Mouse (Mus musculus): ENCODE data around the gene Zfp958.
"Not testable (repeated sequence)": the region's sequence is repeated elsewhere in the genome, so short reads cannot be mapped to it uniquely, and the experiment has no call there.

Gene Zfp958

GRCm38 (mm10) chr8:4612932-4613853 is at the start of gene Zfp958:
TSS of gene Zfp958 (plus strand) at chr8:4613167.
- DNase-seq (ENCODE audit: low spot score), result peak; percentile 67

- no peak for DNase-seq (ENCODE audit: low spot score)
These were observed 31.0 kb upstream of the Zfp958 start for GRCm38 (mm10) chr8:4581986-4582385.

DNA sequence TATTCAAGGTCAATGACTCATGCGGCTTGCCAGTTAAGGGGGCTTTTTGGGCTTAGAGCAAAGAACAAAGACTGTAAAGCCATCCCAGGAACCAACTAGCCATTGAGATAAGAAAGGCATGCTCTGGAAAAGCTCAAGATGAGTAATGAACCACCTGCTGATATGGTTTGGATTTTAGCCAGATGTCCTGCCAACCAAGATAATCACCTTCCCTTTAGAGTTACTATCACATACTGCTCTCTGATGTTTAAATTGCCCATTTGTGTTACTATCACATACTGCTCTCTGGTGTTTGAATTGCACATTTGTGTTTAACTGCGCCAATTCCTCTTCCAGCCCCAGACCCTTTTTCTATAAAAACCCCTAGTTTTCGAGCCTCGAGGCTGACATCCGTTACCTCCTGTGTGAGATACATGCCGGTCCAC is 30.2 kb upstream of the Zfp958 start:
- DNase-seq (ENCODE audit: low spot score), result no peak

DNA sequence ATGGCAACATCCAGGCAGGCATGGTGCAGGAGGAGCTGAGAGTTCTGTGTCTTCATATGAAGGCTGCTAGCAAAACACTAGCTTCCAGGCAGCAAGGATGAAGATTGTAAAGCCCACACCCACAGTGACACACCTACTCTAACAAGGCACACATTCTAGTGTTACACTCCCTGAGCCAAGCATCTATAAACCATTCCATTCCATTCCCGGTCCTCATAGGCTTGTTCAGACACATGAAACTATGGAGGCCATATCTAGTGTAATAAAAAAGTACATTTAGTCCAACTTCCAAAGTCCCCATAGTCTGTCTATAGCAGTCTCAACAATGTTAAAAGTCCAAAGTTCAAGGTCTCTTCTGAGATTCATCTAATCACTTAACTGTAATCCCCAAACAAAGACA is 28.3 kb upstream of the Zfp958 start:
- DNase-seq (ENCODE audit: low spot score), result no peak

GRCm38 (mm10) chr8:4586356-4586755 is 26.6 kb upstream of the Zfp958 start:
- no peak for DNase-seq (ENCODE audit: low spot score)

DNA sequence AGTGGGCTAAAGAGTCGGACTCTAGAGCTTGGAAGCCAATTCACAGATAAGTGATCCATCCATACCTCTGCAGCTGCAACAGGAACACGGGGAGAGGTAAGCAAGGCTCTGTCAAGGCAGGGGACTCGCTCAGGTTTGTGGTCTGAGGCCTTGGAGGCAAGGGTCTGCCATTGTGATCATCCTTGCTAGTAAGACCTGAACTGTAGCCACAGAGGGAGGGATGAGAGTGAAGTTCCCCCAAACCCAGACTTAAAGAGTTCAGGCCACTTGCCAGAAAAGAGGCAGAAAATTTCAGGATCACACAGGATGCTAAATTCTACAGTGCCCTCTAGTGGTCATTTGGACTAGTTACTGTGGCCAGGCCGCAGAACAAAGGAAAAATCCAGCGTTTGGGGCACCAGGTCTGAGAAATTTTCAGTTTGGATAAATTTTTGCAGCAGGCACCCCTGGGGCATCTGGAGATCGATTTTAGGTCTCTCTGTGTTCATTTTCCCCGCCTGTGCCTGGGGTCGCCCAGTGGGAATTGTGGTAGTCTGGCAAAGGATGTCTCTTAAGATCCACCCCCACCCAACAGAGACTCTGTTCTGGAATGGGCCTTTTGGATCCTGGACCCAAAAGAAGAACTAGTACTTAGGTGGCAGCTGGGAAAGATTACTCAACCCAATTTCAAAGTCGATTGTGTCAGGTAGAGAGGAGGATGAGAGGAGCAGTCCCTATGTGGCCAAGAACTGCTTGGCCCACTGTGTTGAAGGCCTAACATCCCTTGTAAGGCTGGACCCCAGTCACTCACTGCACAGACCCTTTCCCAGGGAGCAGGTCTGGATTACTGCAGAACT is 24.6 kb upstream of the Zfp958 start:
- no peak for DNase-seq (ENCODE audit: low spot score)

GRCm38 (mm10) chr8:4608896-4609295 is 4.1 kb upstream of the Zfp958 start:
- DNase-seq (ENCODE audit: low spot score), result no peak

GRCm38 (mm10) chr8:4611626-4612175 is 1.3 kb upstream of the Zfp958 start:
- DNase-seq (ENCODE audit: low spot score), result not testable (repeated sequence)

DNA sequence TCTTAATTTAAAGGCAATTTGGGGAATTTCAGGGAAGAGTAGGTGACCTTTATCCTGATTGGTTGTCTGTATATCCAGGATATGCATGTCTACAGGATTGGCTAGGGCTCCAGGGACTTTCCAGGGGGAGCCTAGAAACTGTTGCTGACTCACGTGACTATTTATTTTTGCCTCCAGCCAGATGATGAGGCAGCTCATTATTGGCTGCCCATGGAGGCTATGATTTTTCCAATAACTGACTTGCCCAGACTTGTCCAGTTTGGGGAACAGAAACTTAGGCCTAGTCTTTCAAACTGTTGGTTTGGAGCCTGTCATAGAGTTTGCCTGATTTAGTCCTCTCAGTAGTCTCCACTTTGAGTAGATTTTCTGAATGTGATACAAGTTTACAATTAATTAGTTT is 14.4 kb downstream of the Zfp958 start:
- DNase-seq (ENCODE audit: low spot score), result no peak

DNA sequence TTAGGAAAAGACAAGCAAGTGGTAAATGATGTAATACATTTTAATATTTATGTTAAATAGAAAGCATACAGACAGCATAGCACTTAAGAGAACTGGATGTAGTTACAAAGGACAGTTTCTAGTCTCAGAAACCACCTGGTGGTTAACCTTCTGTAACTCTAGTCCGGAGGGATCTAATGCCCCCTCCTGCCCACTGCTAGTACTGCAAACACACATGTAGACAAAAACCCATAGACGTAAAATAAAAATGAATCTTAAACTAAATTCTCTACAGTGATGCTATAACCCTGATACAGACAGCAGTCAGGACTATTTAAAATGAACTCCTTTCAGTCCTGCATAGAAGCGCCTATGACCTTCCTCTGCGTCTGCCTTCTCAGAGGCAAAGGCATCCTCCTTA is 24.1 kb downstream of the Zfp958 start:
- no peak for DNase-seq (ENCODE audit: low spot score)

DNA sequence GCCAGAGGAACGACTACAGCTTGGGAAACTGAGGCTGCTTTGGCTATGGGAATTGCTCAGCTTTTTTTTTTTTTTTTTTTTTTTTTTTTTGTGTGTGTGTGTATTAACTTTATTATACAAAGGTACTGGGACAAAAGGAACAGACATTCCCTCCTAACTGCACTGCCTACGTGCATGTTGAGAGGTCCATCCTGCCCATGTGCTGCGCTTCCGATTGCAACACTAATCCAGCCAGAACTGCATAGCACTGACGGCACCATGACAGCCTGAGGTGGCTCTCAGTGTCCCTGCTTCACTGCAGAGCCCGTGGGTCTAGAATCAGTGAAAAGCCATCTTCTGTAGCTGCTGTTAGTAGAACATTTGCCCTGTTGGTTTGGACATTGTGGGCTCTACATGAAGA is 30.0 kb downstream of the Zfp958 start:
- not testable (repeated sequence) for DNase-seq (ENCODE audit: low spot score)

DNA sequence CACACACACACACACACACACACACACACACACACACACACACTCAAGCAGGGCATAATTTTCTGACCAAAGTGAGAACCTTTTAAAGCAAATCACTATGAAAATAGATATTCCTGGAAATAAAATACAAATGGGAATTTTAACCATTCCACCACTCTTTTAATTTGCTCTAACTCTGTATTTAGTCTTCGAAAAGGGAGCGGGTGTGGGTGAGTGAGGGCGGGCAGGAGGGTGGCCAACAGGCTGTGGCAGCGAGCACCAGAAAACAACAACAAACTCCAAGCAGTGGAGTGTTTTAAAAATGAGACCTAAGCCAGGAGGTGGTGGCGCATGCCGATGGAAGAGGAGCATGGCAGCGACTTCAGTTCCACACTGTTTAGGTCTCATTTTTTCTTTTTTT is 43.6 kb downstream of the Zfp958 start:
- DNase-seq (ENCODE audit: low spot score), result no peak

DNA sequence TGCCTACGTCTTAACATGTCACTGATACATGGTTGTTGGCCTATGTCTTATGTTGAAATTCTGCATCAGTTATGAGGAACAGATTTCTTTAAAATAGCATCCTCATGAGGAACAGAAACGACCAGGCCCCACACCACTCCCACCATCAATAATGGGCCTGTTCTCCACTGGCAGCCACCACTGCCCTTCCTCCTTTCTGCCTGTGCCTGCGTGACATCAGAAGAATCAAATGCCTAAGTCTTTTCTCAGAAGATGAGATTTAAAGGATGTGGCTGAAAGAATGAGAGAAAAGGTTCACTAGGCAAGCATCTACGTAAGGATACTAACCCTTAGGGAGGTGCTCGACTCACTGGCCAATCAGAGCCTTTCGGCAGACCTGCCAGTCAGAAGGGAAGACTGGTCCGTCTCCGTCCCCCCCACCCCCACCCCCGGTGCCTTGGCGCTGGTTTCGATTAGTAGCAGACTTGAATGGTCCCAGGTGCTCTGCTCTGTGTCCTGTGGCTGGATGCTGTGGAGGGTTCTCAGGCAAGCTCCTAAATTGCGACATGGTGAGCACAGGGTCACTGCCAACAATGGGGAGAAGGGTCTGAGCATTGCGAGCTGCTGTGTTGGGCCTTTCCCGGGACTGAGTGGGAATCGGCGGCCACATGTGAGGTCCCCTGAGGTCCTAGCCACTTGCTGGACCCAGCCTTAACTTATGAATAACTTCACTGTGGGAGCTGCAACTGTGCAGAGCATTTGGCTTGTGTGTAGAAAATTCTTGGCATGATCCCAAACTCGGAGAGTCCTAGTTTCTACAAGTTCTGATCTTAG is 62.4 kb downstream of the Zfp958 start:
- no peak for DNase-seq (ENCODE audit: low spot score)

- no peak for DNase-seq (ENCODE audit: low spot score)
These were observed 63.6 kb downstream of the Zfp958 start for GRCm38 (mm10) chr8:4676586-4676985.

DNA sequence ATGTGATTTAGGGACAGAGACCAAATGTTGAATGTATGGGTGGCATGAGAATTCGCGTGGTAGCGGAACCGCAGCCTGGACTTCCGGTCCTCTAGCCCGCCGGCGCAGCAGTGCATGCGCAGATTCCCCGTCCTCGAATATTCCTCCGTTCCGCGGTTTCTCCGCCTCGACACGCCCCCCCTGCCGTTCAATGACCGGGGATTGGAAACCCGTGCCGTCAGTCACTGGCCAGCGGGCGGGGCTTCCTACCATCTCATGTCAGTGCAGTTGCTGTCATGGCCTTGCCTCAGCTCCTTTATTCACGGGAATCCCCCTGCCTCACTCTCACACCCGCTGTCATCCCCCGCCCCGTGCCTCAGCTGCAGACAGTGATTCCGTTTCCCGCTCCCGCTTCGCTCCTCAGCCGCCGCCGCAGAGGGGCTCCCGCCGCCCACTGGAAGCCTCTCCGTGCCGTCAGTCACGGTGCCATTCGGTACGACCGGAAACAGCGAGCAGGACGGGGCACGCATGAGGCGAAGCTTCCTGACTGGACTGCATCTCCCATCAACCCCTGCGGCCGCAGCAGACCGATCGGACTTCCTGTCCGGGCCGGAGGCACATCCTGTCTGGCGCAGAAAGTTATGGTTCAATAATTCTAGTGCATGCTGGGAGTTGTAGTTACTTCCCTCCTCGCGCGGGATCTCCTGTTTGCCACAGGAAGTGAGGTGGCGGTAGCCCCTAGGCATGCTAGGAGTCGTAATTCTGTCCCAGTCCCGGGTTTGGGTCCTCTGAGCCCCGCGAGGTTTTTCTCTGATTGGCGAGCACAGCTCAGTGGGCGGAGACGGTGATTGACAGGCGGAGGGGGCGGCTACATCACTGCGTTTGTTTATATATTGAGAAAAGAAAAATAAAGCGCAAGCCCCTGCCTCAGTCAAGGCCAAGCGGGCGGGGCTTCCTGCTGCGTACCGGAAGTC is 64.6 kb downstream of the Zfp958 start:
- DNase-seq (ENCODE audit: low spot score), result peak; percentile 95

DNA sequence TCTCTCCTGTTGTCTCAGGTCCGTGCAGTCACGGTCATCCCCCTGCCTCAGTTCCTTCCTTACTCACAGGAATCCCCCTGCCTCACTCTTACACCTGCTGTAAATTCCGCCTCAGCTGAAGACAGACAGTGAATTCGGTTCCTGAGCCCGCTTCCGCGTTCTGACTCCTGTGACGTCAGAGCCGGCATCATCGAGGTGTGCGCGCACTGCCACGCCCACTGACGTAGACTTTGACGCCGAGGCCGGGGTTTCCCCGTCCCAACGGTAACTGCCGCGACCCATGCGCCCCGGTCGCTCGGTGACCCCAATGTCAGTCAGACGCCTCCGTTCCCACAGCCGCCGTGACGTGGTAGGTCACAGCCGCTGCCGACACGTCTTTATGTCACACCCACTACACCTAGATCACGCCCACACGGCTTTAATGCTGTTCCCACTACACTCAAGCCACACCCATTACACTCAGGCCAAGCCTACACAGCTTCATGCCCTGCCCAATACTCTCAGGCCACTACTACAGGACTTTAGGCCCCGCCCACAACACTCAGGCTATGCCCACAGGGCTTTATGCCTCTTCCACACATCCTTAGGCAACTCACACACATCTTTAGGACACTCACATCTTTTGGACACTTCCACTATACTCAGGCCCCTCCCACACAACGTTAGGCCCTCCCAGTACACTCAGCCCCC is 65.4 kb downstream of the Zfp958 start:
- peak; percentile 85 for DNase-seq (ENCODE audit: low spot score)

DNA sequence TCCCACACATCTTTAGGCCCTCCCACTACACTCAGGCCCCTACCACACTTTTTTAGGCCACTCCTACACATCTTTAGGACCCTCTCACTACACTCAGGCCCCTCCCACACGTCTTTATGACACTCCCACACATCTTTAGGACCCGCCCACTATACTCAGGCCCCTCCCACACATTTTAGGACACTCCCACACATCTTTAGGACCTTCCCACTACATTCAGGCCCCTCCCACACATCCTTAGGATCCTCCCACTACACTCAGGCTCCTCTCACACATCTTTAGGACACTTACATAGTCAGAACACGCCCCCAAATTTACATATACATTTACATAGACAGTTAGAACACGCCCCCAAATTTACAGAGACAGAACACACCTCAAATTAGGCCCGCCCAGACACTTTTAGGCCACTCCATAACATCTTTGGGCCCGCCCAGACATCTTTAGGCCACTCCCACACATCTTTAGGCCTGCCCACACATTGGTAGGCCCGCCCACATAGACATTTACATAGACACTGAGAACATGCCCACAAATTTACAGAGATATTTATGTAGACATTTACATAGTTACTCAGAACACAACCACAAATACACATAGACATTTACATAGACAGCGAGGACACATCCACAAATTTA is 66.1 kb downstream of the Zfp958 start:
- DNase-seq (ENCODE audit: low spot score), result no peak

DNA sequence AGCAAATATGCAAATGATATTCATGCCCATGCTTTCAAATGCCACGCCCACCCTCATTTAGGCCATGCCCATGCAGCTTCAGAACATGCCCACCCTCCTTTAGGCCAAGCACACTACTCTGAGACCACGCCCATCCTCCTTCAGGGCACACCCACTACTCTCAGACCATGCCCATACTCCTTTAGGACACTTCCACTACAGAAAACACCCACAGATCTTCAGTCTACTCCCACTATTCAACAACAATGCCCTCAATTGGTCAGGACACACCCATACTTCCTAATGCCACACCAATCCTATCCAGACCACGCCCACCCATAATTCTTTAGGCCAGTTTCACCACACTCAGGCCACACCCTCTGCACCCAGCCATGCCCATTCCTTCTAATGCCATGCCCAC is 66.8 kb downstream of the Zfp958 start:
- no peak for DNase-seq (ENCODE audit: low spot score)
